Mouse (Mus musculus): ENCODE measurements around the gene Tedc1. TPM values are rescaled to one million over a fixed set of nuclear protein-coding genes. Genes with fewer than 3 reads are reported as not detected.

The Tedc1 gene
- polyA plus RNA-seq, 1 experiment = 12.2 TPM

DNA sequence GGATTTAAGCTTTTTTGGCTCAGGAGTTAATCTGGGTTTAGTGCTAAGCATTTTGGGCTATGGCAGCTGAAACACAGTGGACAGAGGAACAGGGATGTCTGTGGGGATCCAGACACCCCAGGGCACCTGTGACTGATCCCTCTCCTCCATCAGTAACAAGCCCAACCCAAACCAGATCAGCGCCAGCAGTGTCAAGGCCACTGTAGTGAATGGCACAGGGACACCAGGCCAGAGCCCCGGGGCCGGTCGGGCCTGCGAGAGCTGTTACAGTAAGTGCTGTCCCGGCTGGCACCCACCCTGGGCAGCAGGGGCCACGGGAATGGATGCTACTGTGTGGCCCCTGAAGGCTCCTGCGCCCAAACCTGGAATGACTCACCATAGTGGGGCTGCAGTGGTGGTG is 25.5 kb upstream of the Tedc1 start:
- TF ChIP-seq POLR2A (IDR thresholded peaks at IDR 0.05; ENCODE audit: low read depth, low read length) (no peak), CTCF (IDR thresholded peaks at IDR 0.05; ENCODE audit: borderline replicate concordance, insufficient read depth, low read length) (no peak)
- Histone ChIP-seq H3K27ac (ENCODE audit: insufficient read depth, low read length) (no peak overlapping the region), H3K4me3 (ENCODE audit: insufficient read depth, low read length) (no peak overlapping the region), H3K4me1 (ENCODE audit: control insufficient read depth, insufficient read depth, low read length) (no peaks in the 10 kb centered on the region)

DNA sequence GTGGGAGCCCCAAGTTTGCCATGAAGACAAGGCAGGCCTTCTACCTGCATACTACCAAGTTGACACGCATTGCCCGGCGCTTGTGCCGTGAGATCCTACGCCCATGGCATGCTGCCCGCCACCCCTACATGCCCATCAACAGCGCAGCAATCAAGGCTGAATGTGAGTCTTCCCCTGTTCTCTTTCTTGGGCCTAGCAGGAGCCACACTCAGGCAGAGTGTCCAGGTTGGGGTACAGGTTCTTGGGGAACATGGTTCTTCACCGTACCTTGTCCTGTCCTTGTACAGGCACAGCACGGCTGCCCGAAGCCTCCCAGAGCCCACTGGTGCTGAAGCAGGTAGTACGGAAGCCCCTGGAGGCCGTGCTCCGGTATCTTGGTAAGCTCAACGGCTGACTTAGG is 24.6 kb upstream of the Tedc1 start:
- no peak for TF ChIP-seq CTCF (IDR thresholded peaks at IDR 0.05; ENCODE audit: borderline replicate concordance, insufficient read depth, low read length)
- TF ChIP-seq POLR2A (IDR thresholded peaks at IDR 0.05; ENCODE audit: low read depth, low read length) = no peak
- no peaks in the 10 kb centered on the region for H3K4me1 ChIP-seq (ENCODE audit: control insufficient read depth, insufficient read depth, low read length)
- H3K4me3 ChIP-seq (ENCODE audit: insufficient read depth, low read length) = no peak overlapping the region
- no peak overlapping the region for H3K27ac ChIP-seq (ENCODE audit: insufficient read depth, low read length)

DNA sequence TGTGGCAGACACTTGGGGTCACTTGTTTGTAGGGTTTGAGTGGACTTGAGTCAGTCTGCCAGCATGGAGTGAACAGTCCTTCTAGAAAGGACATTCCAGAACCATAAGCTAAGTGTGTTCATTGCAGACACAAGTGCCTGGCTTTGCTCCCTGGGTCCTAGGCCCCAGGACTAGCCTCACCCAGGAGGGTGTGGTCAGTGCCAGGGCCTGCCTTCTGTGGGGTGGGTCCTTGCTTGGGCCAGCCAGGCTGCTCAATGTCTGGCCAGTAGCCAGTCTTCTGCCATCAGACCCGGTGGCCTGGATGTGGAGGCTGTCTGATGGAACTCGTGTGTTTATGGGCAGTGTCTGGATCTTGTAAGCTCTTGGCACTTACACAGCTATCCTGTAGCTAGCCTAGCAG is 23.7 kb upstream of the Tedc1 start:
- Histone ChIP-seq H3K4me1 (ENCODE audit: control insufficient read depth, insufficient read depth, low read length) (no peaks in the 10 kb centered on the region), H3K27ac (ENCODE audit: insufficient read depth, low read length) (no peak overlapping the region), H3K4me3 (ENCODE audit: insufficient read depth, low read length) (no peak overlapping the region)
- TF ChIP-seq POLR2A (IDR thresholded peaks at IDR 0.05; ENCODE audit: low read depth, low read length) (no peak), CTCF (IDR thresholded peaks at IDR 0.05; ENCODE audit: borderline replicate concordance, insufficient read depth, low read length) (no peak)

DNA sequence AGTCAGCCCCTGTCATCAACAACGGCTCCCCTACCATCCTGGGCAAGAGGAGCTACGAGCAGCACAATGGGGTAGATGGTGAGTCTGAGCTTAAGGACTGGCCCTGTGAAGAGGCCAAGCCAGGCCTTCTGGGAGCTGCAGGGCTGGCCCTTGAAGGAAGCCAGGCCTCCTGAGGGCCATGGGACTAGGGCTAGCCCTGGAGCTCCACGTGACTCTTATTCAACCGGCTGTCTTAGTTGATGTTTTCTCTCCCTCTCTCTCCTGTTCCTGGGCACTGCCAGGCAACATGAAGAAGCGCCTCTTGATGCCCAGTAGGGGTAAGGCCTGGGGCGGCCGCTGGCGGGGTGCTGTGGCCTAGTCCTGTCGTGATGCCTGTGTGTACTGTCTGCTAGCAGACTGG is 23.0 kb upstream of the Tedc1 start:
- Histone ChIP-seq H3K27ac (ENCODE audit: insufficient read depth, low read length) (no peak overlapping the region), H3K4me3 (ENCODE audit: insufficient read depth, low read length) (no peak overlapping the region), H3K4me1 (ENCODE audit: control insufficient read depth, insufficient read depth, low read length) (no peaks in the 10 kb centered on the region)
- TF ChIP-seq POLR2A (IDR thresholded peaks at IDR 0.05; ENCODE audit: low read depth, low read length) (no peak), CTCF (IDR thresholded peaks at IDR 0.05; ENCODE audit: borderline replicate concordance, insufficient read depth, low read length) (no peak)

DNA sequence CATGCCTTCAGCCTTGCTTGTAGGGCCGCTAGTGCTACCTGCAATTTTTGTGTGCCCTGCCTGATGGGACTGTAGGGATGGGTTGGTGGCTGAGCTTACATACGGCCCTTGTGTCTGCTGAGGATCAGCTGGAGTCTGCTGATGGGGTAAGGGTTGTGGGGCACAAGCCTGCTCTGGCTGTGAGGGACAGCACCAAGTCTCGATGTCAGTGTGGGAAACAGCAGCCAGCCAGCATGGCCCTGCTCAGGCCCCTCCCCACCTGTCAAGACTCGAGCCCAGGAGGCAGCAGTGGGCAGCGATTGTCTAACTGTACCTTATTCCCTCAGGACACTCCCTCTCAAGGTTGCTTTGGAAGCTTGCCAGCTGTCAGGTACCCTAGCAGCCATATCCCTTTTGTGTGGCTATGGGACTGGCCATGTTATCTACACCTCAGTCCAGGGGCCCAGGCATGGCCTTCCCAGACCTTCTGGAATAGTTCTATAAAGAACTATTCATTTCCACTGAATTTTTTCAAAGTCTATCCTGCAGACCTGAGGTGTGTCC is 22.3 kb upstream of the Tedc1 start:
- no peaks in the 10 kb centered on the region for H3K4me1 ChIP-seq (ENCODE audit: control insufficient read depth, insufficient read depth, low read length)
- TF ChIP-seq POLR2A (IDR thresholded peaks at IDR 0.05; ENCODE audit: low read depth, low read length) (no peak), CTCF (IDR thresholded peaks at IDR 0.05; ENCODE audit: borderline replicate concordance, insufficient read depth, low read length) (no peak)
- H3K27ac ChIP-seq (ENCODE audit: insufficient read depth, low read length) = no peak overlapping the region
- H3K4me3 ChIP-seq (ENCODE audit: insufficient read depth, low read length) = no peak overlapping the region

DNA sequence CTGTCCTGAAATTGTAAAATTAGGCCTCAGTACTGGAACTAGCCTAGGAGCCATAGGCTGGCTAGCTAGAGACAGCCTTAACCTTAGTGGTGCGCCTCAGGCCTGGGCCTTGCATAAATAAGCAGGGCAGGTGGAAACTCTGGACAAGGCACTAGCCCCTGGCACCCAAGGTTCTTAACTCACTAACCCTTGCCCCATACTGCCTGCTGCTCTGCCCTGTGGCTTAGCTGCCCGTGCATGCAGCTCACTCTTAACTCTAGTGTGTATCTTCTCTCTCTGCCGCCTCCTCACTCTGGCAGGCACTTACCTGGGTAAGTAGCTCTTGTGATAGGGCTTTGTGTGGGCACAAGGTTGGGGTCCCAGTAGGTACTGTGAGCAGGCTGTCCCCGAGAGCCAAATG is 21.7 kb upstream of the Tedc1 start:
- Histone ChIP-seq H3K4me1 (ENCODE audit: control insufficient read depth, insufficient read depth, low read length) (no peaks in the 10 kb centered on the region), H3K4me3 (ENCODE audit: insufficient read depth, low read length) (no peak overlapping the region), H3K27ac (ENCODE audit: insufficient read depth, low read length) (no peak overlapping the region)
- TF ChIP-seq POLR2A (IDR thresholded peaks at IDR 0.05; ENCODE audit: low read depth, low read length) = no peak
- no peak for TF ChIP-seq CTCF (IDR thresholded peaks at IDR 0.05; ENCODE audit: borderline replicate concordance, insufficient read depth, low read length)

DNA sequence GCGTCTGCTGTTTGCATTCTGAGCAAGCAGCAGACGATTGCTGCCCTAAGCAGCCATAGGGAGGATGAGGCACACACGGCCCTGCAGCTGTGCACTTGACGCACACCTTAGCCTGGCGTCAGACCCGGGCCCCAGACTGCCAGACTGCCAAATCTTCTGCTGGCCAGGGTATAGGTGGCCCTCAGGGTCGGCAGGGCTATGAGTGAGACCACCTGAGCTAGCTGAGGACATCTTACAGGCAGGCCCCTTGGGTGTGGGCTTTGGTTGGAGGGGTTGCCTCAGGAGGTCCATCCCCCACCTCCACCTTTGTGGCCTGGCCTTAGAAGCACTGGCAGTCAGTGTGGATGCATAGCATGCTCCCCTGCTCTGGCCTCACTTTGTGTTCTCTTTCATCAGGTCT is 20.8 kb upstream of the Tedc1 start:
- TF ChIP-seq POLR2A (IDR thresholded peaks at IDR 0.05; ENCODE audit: low read depth, low read length) = no peak
- TF ChIP-seq CTCF (IDR thresholded peaks at IDR 0.05; ENCODE audit: borderline replicate concordance, insufficient read depth, low read length) = no peak
- Histone ChIP-seq H3K27ac (ENCODE audit: insufficient read depth, low read length) (no peak overlapping the region), H3K4me3 (ENCODE audit: insufficient read depth, low read length) (no peak overlapping the region), H3K4me1 (ENCODE audit: control insufficient read depth, insufficient read depth, low read length) (peaks cover 2% of the 10 kb centered on the region; the same call in 1 of the 2 replicates)

DNA sequence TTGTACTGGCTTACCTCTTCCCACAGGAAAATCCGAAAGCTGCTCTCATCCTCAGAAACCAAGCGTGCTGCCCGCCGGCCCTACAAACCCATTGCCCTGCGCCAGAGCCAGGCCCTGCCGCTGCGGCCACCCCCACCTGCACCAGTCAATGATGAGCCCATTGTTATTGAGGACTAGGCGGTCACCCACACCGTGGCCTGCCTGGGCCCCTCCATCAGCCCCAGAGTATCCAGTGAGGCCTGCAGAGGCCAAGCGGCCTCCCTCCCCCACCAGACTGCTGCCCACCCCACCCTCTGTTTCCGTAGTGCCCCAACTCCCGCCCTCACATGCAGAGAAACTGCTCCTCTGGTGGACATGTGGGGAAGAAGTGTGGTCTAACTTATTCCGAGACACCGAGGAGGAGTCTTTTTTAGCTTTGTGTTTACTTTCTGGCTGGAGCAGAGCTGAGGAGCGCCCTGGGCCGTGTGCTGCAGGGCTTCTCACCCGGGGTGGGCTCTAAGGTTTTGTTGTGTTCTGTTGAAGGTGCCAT is 19.7 kb upstream of the Tedc1 start:
- Histone ChIP-seq H3K4me1 (ENCODE audit: control insufficient read depth, insufficient read depth, low read length) (peaks cover 2% of the 10 kb centered on the region; the same call in 1 of the 2 replicates), H3K4me3 (ENCODE audit: insufficient read depth, low read length) (no peak overlapping the region), H3K27ac (ENCODE audit: insufficient read depth, low read length) (no peak overlapping the region)
- TF ChIP-seq POLR2A (IDR thresholded peaks at IDR 0.05; ENCODE audit: low read depth, low read length) (no peak), CTCF (IDR thresholded peaks at IDR 0.05; ENCODE audit: borderline replicate concordance, insufficient read depth, low read length) (no peak)

DNA sequence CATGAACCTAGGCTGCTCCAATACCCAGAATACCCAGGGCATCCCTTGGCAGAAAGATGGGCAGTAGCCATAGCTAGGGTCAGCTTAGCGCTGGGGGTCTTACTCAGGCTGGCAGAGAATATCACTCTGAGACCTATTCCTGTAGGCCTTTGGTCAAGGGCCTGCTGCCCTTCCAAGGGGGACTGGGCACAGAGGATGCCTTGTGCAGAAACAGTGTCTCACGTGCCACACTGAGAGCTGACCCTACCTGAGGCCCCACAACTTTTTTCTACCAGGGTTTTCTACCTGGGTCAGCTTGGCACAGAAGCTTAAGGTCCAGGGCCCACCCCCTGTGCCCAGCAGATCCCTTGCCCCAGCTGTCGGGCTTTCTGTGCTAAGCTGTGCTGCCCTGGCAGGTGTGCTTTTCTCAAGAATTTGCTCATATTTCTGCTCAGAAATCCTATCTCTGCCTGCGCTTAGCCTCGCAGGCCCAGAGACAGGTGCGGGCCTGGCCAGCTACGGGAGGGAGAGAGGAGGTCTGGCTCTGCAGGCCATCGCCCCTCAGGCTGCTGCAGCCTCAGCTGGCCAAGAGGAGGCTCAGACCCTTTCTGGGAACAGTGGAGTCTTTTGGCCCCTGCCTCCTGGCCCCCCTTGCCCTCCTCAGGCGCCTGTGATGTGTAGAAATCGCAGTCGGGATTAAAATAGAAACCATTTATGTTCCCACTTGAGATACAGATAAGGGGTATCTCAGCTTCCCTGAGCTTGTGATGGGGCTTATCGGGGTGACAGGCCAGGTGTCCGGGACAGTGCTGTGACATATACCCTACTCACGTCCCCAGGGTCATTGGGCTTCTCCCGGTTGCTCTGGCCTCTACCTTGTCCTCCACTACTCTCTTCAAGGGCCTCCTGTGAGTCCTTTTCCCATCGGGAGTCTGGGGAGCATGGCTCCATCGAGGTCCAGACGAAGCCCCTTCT is 18.7 kb upstream of the Tedc1 start:
- H3K4me3 ChIP-seq (ENCODE audit: insufficient read depth, low read length) = no peak overlapping the region
- no peak overlapping the region for H3K27ac ChIP-seq (ENCODE audit: insufficient read depth, low read length)
- no peak for TF ChIP-seq CTCF (IDR thresholded peaks at IDR 0.05; ENCODE audit: borderline replicate concordance, insufficient read depth, low read length)
- H3K4me1 ChIP-seq (ENCODE audit: control insufficient read depth, insufficient read depth, low read length) = peaks cover 2% of the 10 kb centered on the region; the same call in 1 of the 2 replicates

DNA sequence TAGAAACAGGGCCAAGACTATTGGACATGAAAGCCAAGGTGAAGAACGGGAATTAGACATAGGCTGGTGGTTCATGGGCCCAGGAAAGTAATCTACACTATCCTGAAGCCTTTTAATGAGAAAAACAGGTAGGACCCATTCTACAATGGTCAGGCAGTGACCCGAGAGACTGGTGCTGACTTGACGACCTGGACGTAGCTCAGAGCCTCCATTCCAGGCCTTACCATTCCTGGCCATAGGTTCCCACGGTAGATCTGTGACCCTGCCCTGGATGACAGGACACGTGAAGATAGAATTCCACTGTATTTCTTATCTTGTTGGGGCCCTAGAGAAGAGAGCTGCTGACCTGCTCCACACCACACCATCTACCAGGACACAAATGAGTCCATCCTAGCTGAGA is 17.9 kb upstream of the Tedc1 start:
- no peak for TF ChIP-seq POLR2A (IDR thresholded peaks at IDR 0.05; ENCODE audit: low read depth, low read length)
- TF ChIP-seq CTCF (IDR thresholded peaks at IDR 0.05; ENCODE audit: borderline replicate concordance, insufficient read depth, low read length) = no peak
- Histone ChIP-seq H3K27ac (ENCODE audit: insufficient read depth, low read length) (no peak overlapping the region), H3K4me1 (ENCODE audit: control insufficient read depth, insufficient read depth, low read length) (peaks cover 2% of the 10 kb centered on the region; the same call in 1 of the 2 replicates), H3K4me3 (ENCODE audit: insufficient read depth, low read length) (no peak overlapping the region)
